Mouse (Mus musculus) brain, embryonic 14.5 days (tissue): ENCODE data around the gene Cenps.

Experiments
- CTCF ChIP-seq: fragments of 200-500 bp; IDR thresholded peaks from 2 replicates; pipeline ENCODE4 v1.5.1; 2012; ENCODE audit warnings: inconsistent platforms, mild to moderate bottlenecking, moderate library complexity, borderline replicate concordance; ENCODE audit not compliant: insufficient read depth, insufficient read length; ENCODE audit errors: extremely low read depth
- POLR2A ChIP-seq: fragments of 200-500 bp; IDR thresholded peaks from 2 replicates; pipeline ENCODE4 v1.6.1; 2012; ENCODE audit warnings: mild to moderate bottlenecking, inconsistent platforms, borderline replicate concordance; ENCODE audit not compliant: poor library complexity, insufficient read depth, insufficient read length, severe bottlenecking; ENCODE audit errors: extremely low read depth

- TF ChIP-seq CTCF = no peak
- TF ChIP-seq POLR2A = no peak
Observed at GRCm38 (mm10) chr4:149126115-149126509, 11.3 kb downstream of the Cenps start.
